Mouse (Mus musculus): Measurements from ENCODE around the gene Fntb. TPM values are rescaled to one million over a fixed set of nuclear protein-coding genes. Genes with fewer than 3 reads are reported as not detected.

The Fntb gene
- polyA plus RNA-seq, 2 experiments, result 42.9 to 47.6 TPM

DNA sequence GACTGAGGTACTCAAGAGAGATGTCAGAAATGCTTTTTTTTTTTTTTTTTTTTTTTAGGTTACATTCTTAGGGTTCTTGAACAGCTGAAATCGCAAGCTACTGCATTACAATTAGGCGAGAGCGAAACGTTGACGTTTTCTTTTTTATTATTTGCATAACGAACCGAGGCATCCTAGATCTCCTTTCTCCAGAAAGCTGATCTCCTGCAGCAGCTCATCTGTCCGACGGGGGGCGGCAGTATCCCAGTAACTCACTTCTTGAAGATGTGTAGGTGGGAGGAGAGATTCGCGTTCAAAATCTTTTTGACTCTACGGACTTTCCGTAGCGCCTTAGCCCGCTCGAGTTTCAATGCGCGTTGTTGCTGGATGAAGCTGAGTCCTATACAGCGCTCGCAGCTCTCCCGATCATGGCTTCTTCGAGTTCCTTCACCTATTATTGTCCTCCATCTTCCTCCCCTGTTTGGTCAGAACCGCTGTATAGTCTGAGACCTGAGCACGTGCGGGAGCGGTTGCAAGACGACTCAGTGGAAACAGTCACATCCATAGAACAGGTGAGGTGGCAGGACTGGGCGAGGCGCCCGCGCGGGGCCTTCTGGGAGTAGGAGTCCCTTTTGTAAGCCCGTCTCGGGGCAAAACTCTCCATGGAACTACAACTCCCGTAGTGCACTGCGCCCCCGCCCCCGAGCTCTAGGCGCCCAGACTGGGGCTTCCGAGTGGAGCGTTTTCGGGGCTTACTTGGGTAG lies 71.9 kb downstream of the Fntb start:
- Histone ChIP-seq H3K4me3 (replicated peaks; ENCODE audit: low read length) (peak overlapping the region; percentile 73), H3K36me3 (ENCODE audit: control insufficient read depth, insufficient read depth, low read length) (no peaks in the 10 kb centered on the region), H3K9ac (ENCODE audit: low read depth, low read length, severe bottlenecking) (peak overlapping the region; percentile 78), H3K27me3 (ENCODE audit: control insufficient read depth, insufficient read depth, low read length) (no peaks in the 10 kb centered on the region; the same call in 1 of the 2 replicates), H3K9me3 (ENCODE audit: control insufficient read depth, low read length) (no peaks in the 10 kb centered on the region), H3K4me1 (ENCODE audit: control insufficient read depth, insufficient read depth, low read length) (0 out of 2 replicates have a peak, but pooled peaks cover 3% of the 10 kb centered on the region), H3K27ac (replicated peaks; ENCODE audit: low read depth, low read length) (peak overlapping the region; percentile 74), H3K4me2 (replicated peaks; ENCODE audit: low read depth, low read length, severe bottlenecking) (peak overlapping the region; percentile 80)
- TF ChIP-seq POLR2A (IDR thresholded peaks at IDR 0.05; ENCODE audit: borderline replicate concordance, extremely low read depth, insufficient read depth, insufficient read length), result peak; percentile 5; the same call in 1 of the 2 replicates
- ATAC-seq (ENCODE audit: low FRiP score, low read depth) (peak; percentile 97), DNase-seq (ENCODE audit: low spot score) (peak; percentile 99)
- WGBS, result under 1% methylated on average over 43 of the region's 43 CpGs

DNA sequence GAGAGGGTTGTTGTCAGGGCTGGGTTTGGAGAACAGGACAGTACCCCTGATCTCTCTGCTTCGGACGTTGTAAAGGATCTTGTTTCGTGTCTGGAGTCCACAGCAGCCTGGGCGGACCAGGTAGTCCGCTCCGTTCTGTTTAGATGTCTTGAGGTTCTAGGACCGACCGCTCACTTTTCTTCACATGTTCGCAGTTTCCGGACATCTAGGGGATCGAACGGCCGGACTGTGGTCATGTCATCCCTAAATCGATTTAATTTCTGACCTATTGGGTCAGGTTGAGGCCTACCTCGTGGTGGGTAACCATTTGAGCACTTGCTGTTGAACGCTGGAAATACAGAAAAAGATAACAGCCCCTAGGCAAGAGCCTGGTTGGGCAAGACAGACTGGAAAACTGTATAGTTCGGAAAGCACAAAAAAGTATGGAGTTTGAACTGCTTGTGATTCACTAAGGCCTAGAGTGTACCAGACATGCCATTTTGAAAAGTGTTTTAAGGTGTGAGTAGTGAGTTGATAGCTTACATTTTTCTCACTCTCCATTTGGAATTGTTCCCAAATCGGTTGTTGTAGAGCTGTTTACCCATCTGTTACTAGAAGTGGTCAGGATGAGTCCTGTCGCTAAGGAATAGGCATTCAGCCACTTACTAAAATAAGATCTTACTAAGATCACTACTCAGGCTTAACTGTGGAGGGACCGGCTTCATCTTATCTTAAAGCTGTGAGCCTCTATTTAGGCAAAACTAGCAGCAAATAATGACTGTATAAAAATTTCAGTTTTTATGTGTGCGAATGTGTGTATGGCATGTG lies 72.7 kb downstream of the Fntb start:
- Histone ChIP-seq H3K9ac (ENCODE audit: low read depth, low read length, severe bottlenecking) (peak overlapping the region; percentile 78), H3K36me3 (ENCODE audit: control insufficient read depth, insufficient read depth, low read length) (no peaks in the 10 kb centered on the region), H3K4me2 (replicated peaks; ENCODE audit: low read depth, low read length, severe bottlenecking) (peak overlapping the region; percentile 80), H3K4me1 (ENCODE audit: control insufficient read depth, insufficient read depth, low read length) (0 out of 2 replicates have a peak, but pooled peaks cover 3% of the 10 kb centered on the region), H3K27me3 (ENCODE audit: control insufficient read depth, insufficient read depth, low read length) (no peaks in the 10 kb centered on the region; the same call in 1 of the 2 replicates), H3K27ac (replicated peaks; ENCODE audit: low read depth, low read length) (peak overlapping the region; percentile 74), H3K9me3 (ENCODE audit: control insufficient read depth, low read length) (no peaks in the 10 kb centered on the region), H3K4me3 (replicated peaks; ENCODE audit: low read length) (peak overlapping the region; percentile 73)
- 13% methylated on average over 21 of the region's 21 CpGs for WGBS
- no peak for DNase-seq (ENCODE audit: low spot score)
- no peak for TF ChIP-seq POLR2A (IDR thresholded peaks at IDR 0.05; ENCODE audit: borderline replicate concordance, extremely low read depth, insufficient read depth, insufficient read length)
- ATAC-seq (ENCODE audit: low FRiP score, low read depth), result no peak

DNA sequence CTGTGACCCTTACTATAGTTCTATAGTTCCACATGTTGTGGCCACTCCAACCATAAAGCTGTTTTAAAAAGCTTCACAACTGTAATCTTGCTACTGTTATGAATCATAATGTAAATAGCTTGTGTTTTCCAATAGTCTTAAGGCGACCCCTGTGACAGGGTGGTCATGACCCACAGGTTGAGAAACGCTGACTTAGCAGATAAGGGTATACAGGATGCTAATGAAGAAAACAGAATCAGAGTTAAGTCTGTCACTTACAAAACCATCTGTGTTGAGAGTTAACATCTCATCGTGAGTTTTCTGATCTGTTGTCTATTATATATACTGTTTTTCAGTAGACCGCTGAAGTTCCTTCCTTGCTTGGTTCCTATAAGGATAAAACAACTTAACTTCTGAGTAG lies 73.9 kb downstream of the Fntb start:
- no peak overlapping the region for H3K27ac ChIP-seq (replicated peaks; ENCODE audit: low read depth, low read length)
- H3K4me2 ChIP-seq (replicated peaks; ENCODE audit: low read depth, low read length, severe bottlenecking), result no peak overlapping the region
- no peak overlapping the region for H3K4me3 ChIP-seq (replicated peaks; ENCODE audit: low read length)
- 0 out of 2 replicates have a peak, but pooled peaks cover 3% of the 10 kb centered on the region for H3K4me1 ChIP-seq (ENCODE audit: control insufficient read depth, insufficient read depth, low read length)
- H3K9me3 ChIP-seq (ENCODE audit: control insufficient read depth, low read length), result no peaks in the 10 kb centered on the region
- H3K36me3 ChIP-seq (ENCODE audit: control insufficient read depth, insufficient read depth, low read length), result no peaks in the 10 kb centered on the region
- ATAC-seq (ENCODE audit: low FRiP score, low read depth) (no peak), DNase-seq (ENCODE audit: low spot score) (no peak)
- TF ChIP-seq POLR2A (IDR thresholded peaks at IDR 0.05; ENCODE audit: borderline replicate concordance, extremely low read depth, insufficient read depth, insufficient read length), result no peak
- no peak overlapping the region for H3K9ac ChIP-seq (ENCODE audit: low read depth, low read length, severe bottlenecking)
- no peaks in the 10 kb centered on the region; the same call in 1 of the 2 replicates for H3K27me3 ChIP-seq (ENCODE audit: control insufficient read depth, insufficient read depth, low read length)
- 96% methylated on average over 4 of the region's 4 CpGs for WGBS

DNA sequence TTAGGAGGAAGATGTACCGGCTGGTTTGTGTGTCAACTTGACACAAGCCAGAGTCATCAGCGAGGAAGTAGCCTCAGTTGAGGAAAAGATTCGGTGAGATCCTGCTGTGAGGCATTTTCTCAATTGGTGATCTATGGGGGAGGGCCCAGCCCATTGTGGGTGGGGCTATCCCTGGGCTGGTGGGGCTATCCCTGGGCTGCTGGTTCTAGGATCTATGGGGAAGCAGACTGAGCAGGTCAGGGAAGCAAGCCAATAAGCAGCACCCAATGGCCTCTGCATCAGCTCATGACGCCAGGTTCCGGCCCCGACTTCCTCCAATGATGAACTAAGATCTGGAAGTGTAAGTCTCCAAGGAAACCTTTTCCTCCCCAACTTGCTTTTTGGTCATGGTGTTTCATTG lies 74.7 kb downstream of the Fntb start:
- H3K9me3 ChIP-seq (ENCODE audit: control insufficient read depth, low read length), result no peaks in the 10 kb centered on the region
- H3K9ac ChIP-seq (ENCODE audit: low read depth, low read length, severe bottlenecking), result no peak overlapping the region
- TF ChIP-seq POLR2A (IDR thresholded peaks at IDR 0.05; ENCODE audit: borderline replicate concordance, extremely low read depth, insufficient read depth, insufficient read length), result no peak
- 0 out of 2 replicates have a peak, but pooled peaks cover 3% of the 10 kb centered on the region for H3K4me1 ChIP-seq (ENCODE audit: control insufficient read depth, insufficient read depth, low read length)
- DNase-seq (ENCODE audit: low spot score) (no peak), ATAC-seq (ENCODE audit: low FRiP score, low read depth) (no peak)
- no peak overlapping the region for H3K4me3 ChIP-seq (replicated peaks; ENCODE audit: low read length)
- no peak overlapping the region for H3K27ac ChIP-seq (replicated peaks; ENCODE audit: low read depth, low read length)
- WGBS, result 72% methylated on average over 6 of the region's 6 CpGs
- no peaks in the 10 kb centered on the region for H3K36me3 ChIP-seq (ENCODE audit: control insufficient read depth, insufficient read depth, low read length)
- no peaks in the 10 kb centered on the region for H3K27me3 ChIP-seq (ENCODE audit: control insufficient read depth, insufficient read depth, low read length)
- H3K4me2 ChIP-seq (replicated peaks; ENCODE audit: low read depth, low read length, severe bottlenecking), result no peak overlapping the region

DNA sequence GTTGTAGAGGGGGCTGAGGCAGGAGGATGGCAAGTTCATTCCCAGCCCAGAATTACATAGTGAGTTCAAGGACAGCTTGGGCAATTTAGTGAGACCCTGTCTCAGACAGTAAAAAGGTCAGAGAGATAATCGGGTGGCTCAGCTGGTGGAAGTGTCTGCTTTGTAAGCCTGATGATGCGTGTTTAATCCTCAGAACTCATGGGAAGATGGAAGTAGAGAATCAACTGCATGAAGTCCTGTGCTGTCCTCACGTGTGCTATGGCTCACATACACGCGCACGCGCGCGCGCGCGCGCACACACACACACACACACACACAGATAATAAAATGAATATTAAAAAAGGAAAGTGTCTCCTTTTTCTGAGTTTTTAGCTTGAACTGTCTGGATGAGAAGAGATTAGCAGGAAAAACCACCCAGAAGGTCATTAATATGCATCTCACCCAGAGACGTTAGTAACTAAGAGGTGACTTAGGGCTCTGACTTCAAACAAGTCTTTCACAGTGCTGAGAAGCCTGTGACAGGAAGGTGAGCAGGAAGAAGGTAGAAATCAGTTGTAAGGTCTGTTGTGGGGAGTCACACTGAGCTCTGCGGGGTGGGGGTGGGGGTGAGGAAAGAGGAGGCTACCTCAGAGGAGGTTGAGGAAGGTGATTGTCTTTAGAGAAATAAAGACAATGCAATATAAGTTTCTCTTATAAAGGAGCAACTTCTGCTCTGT lies 79.1 kb downstream of the Fntb start:
- H3K9me3 ChIP-seq (ENCODE audit: control insufficient read depth, low read length), result no peaks in the 10 kb centered on the region

More for the DNA sequence above, 79.1 kb downstream of the Fntb start:
- H3K4me3 ChIP-seq (replicated peaks; ENCODE audit: low read length), result no peak overlapping the region
- no peak overlapping the region for H3K4me2 ChIP-seq (replicated peaks; ENCODE audit: low read depth, low read length, severe bottlenecking)
- TF ChIP-seq POLR2A (IDR thresholded peaks at IDR 0.05; ENCODE audit: borderline replicate concordance, extremely low read depth, insufficient read depth, insufficient read length), result no peak
- no peaks in the 10 kb centered on the region for H3K36me3 ChIP-seq (ENCODE audit: control insufficient read depth, insufficient read depth, low read length)
- no peak for DNase-seq (ENCODE audit: low spot score)
- ATAC-seq (ENCODE audit: low FRiP score, low read depth), result no peak
- no peaks in the 10 kb centered on the region for H3K27me3 ChIP-seq (ENCODE audit: control insufficient read depth, insufficient read depth, low read length)
- no peak overlapping the region for H3K27ac ChIP-seq (replicated peaks; ENCODE audit: low read depth, low read length)
- H3K9ac ChIP-seq (ENCODE audit: low read depth, low read length, severe bottlenecking), result no peak overlapping the region
- no peaks in the 10 kb centered on the region for H3K4me1 ChIP-seq (ENCODE audit: control insufficient read depth, insufficient read depth, low read length)
- WGBS, result 88% methylated on average over 15 of the region's 15 CpGs

Measured in limb, embryonic 14.5 days (tissue).